Mouse (Mus musculus): Measurements from ENCODE around the gene Triap1.
"Not testable (repeated sequence)": the region's sequence is repeated elsewhere in the genome, so short reads cannot be mapped to it uniquely, and the experiment has no call there.

Gene Triap1

DNA sequence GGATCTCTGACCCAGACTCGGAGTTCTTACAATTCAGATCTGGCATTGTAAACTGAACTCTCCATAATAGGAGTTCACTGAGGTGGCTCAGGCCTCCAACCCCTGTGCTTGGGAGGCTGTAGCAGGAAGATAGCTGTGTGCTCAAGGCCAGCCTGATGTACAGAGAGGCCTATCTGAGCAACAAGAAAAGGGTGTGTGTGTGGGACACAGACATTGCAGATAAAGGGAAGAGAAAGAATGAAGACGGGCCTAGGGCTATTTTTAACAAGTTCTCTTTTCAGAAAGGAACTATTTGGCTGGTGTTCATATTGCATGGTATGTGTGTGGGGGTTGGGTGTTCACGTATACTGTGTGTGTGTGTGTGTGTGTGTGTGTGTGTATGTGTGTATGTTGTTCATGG lies 7.4 kb upstream of the Triap1 start:
- no peak for DNase-seq (ENCODE audit: low spot score in 2 of 2)

DNA sequence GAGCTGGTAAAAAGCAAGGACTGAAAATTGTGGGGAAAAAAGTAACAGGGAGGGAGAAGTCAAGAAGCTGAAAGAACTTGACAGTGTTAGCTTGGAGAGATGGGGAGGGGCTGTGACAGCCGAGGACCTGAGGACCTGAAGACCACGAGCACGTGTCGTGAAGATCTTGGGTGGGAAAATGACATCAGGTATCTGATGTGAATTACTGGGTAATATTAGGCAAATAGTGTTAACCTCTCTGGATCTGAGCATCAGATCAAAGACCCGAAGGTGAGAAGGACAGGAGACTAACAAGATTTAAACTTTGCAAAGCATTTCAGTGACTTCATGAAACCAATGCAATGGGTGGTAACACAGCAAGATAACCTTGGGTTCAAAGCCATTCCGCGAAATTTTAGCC lies 1.0 kb upstream of the Triap1 start:
- DNase-seq (ENCODE audit: low spot score in 2 of 2), result no peak

DNA sequence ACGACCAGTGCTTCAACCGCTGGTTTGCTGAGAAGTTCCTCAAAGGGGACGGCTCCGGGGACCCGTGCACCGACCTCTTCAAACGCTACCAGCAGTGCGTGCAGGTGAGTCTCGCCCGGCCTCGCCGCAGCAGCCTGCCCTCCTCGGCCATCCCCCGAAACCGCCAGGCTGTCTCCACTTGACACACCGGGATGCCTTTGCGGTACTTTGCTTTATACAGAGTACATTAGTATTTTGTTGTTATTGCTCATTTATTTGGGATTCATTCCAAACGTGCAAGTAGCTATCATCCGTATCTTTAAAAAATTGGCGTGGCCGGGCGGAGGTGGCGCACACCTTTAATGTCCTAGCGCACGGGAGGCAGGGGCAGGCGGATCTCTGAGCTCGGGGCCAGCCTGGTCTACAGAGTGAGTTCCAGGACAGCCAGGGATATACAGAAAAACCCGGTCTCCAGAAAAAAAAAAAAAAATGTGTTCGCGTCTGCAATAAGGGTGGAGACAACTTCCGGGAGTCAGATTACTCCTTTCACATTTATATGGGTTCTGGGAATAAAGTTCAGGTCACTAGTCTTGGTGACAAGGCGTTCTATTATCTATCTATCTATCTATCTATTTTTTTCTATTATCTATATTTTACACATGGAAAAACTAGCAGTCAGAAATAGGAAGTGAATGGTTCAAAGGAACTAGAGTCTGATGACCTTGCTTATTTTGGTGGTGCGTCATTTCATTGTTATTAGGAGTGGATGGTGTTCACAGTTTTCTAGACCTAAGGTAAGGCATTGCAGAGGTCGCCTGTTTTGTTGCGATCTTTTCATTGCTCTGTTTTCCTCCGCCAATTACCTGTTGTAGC lies 515 bp downstream of the Triap1 start:
- no peak for DNase-seq (ENCODE audit: low spot score in 2 of 2)

DNA sequence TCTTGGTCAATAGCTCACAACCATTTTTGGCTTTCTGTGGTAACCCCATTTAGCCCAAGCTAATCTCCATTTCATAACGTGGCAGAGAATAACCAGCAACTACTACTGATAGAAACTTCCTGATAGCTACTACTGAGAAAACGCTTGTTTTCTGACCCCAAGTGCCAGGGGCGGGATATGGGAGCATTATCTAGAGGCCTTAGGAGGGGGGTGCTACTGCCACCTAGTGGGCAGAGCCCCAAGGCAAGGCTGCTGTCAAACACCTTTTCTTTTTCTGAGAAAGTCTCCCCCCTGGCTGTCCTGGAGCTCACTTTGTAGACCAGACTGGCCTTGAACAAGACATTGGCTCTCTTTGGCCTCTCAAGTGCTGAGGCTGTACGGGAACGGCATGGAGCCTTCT lies 6.5 kb downstream of the Triap1 start:
- DNase-seq (ENCODE audit: low spot score in 2 of 2), result peak; percentile 75 to 85

DNA sequence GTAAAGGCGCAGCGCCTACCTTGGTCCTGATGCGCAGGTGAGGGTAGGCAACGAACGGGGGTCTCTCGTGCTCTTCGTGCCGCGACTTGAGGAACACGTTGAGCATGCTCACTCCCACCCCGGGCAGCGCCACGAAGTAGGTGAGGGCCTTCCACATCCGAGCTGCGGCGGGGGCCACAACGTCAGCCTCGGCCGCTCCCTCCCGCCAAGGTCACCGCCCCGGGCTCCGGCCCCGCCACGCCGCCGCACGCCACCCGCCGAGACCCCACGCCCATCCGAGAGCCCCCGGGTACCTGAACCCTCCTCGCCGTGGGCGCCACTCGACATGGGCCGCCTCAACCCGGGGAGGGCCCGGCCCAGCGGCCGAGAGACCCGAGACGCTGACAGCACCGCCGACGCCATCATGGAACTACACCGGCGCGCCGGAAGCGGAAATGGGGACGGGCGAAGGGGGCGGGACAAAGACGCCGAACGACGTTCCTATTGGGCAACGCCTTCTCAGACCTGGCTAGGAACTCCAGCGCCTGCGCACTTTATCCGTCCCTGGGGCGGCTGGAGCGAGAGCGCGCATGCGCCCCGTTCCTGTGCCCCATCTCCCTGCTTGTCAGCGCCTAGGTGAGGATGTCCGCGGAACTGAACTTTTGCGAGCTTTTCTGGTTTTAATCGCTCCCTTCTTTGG lies 7.7 kb downstream of the Triap1 start, which contains the start of gene Cox6a1:
Cox6a1 (minus strand) TSS at position 436 of the 679 bp plus-strand sequence.
- peak; percentile 98 to 99 for DNase-seq (ENCODE audit: low spot score in 2 of 2)

DNA sequence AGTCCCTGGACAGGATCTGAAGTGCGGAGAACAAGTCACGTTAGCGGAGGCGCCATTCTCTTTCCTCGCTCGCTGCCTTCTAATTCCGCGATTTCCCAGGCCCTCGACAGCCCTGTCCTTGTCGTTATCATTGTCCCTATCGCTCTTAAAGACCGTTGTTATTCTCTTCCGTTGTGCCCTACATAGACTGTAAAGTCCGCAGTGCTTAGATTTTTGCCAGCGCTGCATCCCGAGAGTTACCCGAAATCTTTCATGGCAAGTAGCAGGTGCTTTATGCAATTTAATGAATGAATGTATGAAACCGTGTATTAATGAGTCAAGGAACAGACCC lies 8.2 kb downstream of the Triap1 start:
- no peak for DNase-seq (ENCODE audit: low spot score in 2 of 2)

DNA sequence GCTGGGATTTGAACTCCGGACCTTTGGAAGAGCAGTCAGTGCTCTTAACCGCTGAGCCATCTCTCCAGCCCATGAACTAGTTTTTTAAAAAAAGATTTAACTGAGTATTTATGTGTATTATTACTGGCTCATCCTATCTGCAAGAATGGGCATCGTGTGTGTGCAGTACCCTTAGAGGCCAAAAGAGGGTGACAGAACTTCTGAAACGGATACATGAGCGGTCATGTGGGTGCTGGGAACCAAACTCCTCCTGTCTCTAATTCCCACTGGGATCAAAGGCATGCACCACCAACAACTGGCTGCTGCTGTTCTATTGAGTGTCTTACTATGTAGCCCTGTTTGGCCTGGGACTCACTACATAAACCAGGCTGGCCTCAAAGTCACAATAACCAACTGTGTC lies 10.3 kb downstream of the Triap1 start:
- DNase-seq (ENCODE audit: low spot score in 2 of 2), result no peak

DNA sequence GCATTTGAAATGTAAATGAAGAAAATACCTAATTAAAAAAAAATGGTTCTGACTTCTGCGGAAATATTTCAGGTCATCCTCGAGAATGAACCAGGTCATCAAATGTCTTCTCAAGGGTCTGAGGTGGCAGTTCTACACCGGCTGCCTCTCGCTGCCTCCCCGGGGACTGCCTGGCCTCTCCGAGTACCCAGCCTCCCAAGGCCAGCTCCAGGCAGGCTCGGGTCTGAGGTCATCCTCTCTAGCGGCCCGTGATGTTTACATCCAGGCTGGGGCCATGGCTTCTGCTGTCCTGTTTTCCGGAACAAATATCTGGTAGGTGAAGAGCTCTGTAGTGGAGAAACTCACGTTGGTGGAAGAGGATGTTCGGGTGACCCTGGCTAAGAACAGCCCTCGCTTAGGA lies 14.0 kb downstream of the Triap1 start:
- no peak for DNase-seq (ENCODE audit: low spot score in 2 of 2)

DNA sequence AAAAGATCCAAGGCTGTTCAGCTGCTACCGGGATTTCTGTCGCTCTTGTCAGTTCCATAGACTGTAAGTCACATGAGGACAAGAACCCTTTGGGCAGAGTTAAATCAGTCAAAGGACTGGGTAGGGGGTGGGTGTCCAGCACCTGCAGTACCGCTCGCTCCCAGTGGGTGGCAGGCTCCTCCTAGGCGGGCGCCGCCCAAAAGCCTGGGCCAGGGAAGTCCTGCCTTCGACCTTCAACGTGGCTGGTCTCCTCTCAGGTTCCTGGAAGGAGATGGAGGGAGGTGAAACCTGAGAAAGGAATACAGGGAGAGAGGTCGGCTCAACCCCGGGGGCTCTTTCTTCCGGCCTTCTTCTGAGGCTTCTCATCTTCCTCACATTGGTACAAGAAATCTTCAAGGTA lies 17.8 kb downstream of the Triap1 start:
- peak; percentile 64 to 82 for DNase-seq (ENCODE audit: low spot score in 2 of 2)

DNA sequence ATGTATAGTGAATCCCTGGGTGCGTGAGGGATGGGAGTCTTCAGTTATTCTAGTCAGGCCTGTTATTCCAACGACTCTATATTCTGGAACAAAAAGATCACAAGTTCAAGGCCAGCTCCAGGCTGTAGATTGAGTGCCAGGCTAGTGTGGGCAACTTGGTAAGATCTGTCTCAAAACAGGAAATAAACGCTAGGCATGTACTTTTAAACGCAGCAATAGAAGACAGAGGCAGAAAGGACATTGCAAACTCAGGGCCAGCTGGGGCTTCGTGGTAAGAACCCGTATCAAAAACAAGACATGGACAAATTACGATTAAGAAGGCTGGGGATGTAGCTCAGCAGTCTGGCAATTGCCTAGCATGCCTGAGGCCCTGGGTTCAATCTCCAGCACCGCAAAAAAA lies 18.4 kb downstream of the Triap1 start:
- no peak for DNase-seq (ENCODE audit: low spot score in 2 of 2)

DNA sequence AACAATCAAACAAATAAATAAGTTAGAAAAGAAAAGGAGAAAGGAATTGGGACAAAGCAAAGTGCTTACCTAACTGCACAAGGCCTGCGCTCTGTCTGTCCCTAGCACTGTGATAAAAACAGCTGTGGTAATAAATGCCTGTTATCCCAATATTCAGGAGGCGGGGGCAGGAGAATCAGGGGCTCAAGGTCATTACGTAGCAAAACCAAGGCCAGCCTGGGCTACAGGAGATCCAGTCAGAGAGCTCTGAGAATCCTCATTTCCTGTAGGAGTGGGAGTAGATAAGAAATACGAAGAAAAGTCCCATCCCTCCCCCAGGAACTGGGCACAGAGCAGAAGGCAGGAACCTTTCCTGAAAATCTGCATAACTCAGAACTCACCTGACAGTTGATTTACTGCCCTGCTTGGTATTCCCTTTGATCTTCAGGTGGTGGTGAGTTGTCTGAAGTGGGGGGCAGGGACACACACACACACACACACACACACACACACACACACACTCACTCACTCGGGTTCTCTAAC lies 18.9 kb downstream of the Triap1 start:
- no peak for DNase-seq (ENCODE audit: low spot score in 2 of 2)

DNA sequence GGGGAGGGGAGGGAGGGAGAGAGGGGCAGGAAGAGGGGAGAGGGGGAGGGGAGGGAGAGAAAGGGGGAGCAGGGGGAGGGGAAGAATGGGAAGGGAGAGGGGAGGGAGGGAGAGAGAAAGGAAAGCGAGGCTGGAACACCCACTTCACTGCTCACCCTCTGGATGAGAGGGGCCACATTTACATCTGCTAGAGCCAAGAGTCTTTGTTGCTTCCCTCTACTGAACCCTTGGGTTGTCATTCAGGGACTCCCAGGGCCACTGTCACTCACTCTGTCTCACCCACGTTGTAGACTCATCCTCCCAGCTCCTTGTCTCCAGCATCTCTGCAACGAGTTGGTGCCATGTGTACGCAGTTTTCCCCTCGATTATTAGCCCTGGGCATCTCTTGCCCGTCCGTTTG lies 21.2 kb downstream of the Triap1 start:
- no peak for DNase-seq (ENCODE audit: low spot score in 2 of 2)

DNA sequence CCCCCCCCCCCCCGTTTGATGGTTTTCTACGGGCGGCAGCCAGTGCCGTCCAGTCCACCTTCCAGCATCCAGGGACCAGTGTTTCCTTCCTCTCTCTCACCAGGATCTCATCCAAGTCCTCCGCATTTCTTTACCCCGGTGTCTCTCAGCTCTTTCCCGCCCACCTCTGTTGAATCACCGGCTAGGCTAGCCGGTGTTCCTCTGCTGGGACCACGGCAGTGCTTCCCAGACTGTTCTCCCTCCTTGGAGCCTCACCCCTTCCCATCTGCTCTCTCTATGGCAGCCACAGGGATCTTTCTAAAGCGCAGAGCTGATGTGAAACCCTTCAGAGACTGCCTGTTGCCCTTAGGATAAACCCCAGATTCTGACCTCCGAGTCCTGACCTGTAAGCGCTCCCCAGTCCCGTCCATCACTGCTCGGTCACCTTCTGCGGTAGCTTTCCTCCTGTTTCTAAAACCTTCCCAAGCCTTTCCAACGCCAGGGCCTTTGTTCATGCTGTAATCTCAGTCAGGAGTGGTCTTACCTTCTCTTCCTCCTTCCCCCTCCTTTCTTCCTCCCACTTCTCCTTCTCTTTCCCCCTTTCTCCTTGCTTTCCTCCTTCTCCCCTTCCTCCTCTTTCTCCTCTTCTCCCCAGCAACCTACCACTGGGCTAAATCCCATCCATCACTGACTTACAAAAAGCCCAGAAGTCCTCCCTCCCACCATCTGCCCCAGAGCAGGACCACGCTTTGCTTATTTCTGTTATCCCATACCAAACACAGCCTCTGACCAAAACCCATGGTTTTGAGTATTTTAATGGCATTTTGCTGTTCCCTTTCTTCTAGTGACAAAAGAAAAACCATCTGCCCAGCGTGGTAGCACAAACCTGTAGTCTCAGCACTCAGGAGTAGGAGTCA lies 22.0 kb downstream of the Triap1 start:
- no peak for DNase-seq (ENCODE audit: low spot score in 2 of 2)

DNA sequence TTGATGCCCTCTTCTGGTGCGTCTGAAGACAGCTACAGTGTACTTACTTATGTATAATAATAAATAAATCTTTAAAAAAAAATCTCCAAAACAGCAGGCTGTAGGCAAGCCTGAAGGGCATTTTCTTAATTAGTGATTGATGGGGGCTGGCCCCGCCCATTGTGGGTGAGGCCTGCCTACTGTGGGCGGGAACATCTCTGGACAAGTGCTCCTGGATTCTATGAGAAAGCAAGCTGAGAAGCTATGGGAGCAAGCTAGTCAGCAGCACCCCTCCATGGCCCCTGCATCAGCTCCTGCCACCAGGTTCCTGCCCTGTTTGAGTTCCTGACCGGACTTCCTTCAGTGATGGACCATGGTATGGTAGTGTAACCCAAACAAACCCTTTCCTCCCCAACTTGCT lies 23.8 kb downstream of the Triap1 start:
- no peak for DNase-seq (ENCODE audit: low spot score in 2 of 2)

DNA sequence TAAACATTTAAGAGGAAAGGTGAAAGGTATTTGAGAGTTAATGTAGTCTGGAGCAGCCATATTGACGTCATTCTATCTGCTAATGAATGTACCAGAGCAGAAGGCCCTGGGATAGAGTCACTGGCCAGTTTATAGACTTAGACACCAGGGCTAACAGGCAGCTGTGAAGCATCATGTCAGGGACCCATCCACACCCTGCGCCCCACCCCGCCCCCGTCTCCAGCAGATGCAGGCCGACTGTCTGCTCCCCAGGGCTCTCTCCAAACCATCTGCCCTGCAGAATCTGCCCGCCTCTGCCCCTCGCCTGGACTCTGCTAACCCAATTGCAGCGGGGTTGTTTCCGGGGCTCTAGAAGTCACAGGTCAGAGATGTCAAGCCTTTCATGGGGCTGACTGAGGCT lies 30.7 kb downstream of the Triap1 start:
- no peak for DNase-seq (ENCODE audit: low spot score in 2 of 2)

DNA sequence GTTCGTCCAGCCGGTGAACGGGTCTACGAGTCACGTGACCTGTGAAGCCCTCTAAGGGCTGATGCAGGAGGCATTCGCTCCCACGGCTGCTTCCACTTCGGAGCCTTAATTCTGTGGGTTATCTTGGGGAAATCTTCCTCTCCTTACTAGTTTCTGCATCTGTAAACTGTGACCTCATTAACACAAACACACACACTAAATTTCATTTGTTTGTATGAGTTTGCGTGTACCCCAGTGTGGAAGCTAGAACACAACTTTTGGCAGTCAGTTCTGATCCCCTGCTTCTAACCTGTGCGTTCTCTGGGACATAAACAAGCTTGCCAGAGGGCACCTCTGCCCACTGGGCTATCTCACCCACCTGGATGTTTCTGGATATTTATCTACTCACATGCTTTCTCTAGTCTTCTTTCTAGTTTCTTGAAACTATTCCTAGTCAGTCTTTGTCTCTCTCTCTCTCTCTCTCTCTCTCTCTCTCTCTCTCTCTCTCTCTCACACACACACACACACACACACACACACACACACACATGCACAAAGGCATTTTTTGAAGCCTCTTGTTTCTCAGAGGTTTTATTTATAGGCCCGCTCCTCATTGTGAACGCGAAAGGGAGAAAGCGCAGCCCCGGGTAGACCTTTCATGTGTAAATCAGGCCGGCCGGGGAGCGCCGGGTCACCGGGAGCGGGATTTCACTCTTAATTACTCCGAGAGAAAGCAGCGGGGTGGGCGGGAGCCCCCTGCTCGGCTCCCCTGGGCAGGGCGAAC lies 32.6 kb downstream of the Triap1 start:
- DNase-seq (ENCODE audit: low spot score in 2 of 2), result no peak

DNA sequence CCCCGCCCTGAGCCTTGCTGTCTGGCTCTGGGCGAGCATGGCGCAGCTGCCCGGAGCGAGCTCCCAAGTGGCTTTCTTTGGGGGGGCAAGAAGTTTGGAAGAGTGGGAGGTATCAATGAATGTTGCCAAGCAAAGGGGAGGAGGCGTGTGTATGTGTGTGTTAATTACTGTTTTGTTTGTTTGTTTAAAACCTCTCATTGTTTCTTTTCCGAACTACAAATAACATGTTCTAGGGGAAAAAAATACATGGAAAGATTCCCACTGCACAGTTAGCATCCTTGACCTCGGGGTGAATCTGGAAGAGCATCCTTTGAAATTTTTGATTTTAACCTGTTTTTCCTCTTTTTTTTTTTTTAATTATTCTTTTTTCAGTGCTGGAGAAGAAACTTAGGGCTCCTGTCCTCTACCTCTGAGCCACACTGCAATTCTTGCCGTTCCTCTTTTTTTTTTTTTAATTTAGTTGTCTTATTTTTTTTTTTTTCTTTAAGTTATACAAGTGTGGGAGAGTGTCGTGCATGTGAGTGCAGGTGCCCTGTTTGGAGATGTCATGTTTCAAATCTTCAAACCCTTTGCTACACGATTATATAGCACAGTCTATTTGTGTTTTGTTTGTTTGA lies 33.3 kb downstream of the Triap1 start:
- no peak for DNase-seq (ENCODE audit: low spot score in 2 of 2)

DNA sequence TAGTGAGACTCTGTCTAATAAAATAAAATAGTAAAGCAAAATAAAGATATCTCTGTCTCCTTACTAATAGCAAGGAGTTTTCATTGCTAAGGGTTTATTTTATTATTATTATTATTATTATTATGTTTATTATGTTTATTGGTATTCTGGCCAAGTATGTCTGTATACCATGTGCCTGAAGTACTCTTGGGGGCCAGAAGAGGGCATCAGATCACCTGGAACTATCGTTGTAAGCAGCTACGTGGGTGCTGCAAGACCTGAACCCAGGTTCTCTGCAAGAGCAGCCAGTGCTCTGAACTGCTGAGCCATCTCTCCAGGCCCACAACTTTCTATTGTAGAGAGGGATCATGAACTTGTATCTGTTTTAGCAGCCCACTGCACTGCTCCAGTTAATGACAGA lies 34.4 kb downstream of the Triap1 start:
- DNase-seq (ENCODE audit: low spot score in 2 of 2), result no peak

DNA sequence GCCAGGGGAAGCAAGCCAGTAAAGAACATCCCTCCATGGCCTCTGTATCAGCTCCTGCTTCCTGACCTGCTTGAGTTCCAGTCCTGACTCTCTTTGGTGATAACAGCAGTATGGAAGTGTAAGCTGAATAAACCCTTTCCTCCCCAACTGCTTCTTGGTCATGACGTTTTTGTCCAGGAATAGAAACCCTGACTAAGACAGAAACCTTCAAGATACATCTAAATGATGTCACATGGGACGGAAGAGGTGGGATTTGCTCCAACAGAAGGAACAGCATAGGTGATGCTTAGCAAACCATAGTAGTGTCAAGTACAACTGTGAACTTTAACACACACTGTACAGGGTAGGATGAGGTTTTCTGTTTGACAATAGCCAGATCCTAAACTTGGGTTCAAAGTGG lies 37.9 kb downstream of the Triap1 start:
- DNase-seq (ENCODE audit: low spot score in 2 of 2), result not testable (repeated sequence)

DNA sequence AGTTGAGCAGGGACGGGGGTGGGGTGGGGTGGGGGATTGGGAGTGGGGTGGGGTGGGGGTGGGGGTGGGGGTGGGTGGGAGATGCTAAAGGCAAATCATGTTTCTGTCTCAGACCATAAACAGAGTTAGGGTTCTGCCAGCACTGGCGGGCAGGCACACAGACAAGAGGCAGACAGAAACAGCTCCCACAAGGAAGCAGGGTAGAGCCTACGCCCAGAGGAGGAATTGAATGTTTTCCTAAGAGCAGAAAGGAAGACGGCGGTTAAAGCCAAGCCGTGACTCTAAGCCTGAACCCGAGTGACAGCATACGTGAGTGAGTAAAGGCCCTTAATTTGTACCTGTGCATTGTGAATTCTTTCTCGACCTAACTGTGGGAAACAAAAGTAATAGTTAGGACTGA lies 50.9 kb downstream of the Triap1 start:
- no peak for DNase-seq (ENCODE audit: low spot score in 2 of 2)

DNA sequence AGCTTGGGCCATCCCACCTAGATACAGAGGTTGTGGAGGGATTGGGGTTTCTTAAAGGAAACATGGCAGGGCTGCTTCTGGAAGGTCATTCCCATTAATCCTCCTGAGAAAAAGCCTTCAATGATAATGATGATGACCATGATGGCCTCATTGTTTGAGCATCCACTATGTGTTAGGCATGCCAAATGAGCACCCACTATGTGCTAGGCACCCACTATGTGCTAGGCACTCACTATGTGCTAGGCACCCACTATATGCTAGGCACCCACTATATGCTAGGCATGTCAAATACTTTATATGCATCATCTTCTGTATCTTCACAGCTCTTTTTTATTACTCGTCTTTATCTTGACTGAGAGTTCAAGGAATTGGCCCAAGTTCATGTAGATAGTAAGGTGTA lies 51.9 kb downstream of the Triap1 start:
- no peak for DNase-seq (ENCODE audit: low spot score in 2 of 2)
